Mouse (Mus musculus): ENCODE results near the gene Gabbr2.

- TF ChIP-seq CTCF (IDR thresholded peaks at IDR 0.05; ENCODE audit: borderline replicate concordance, insufficient read depth, low read depth, low read length) (no peak), POLR2A (IDR thresholded peaks at IDR 0.05; ENCODE audit: borderline replicate concordance, insufficient read depth, low read length) (no peak)
Observed at GRCm38 (mm10) chr4:46628081-46628480, 363.6 kb downstream of the Gabbr2 start.

Data from cerebellum, adult 2 months (tissue).